In genomic region chr5:104955208-104955607, GRCm38 (mm10) we compare ENCODE assay signal across 20 mouse cellular contexts. TPM values are rescaled to one million over a fixed set of nuclear protein-coding genes. Genes with fewer than 3 reads are reported as not detected.
DNase-seq lines count a peak whose midpoint lies in the region; TF ChIP-seq lines count a peak whose summit lies in the region.
"Had no signal": no experiment of that assay in that cellular context is flagged by ENCODE, and none has a peak within 500 bp of the region (broad histone marks: within the 10 kb centered on the region; RNA-seq: fewer than 3 reads in every experiment).

No protein-coding gene starts in this region.

- H3K36me3 ChIP-seq in CH12.LX (replicated peaks in 1 of 2; ENCODE audit: control insufficient read depth in 1 of 2, insufficient read depth in 1 of 2, low read length in 1 of 2): no peaks in the 10 kb centered on the region
- H3K36me3 ChIP-seq: G1E had no signal

- no peak overlapping the region for H3K9ac ChIP-seq in CH12.LX (ENCODE audit: insufficient read depth, low read depth)

- dilution Hi-C loops in CH12.LX (cut with MboI; ENCODE audit: extremely low pct_ligation_motif_present, extremely low pct_unique_long_range_greater_than_20kb, low sequenced_read_pairs): no loop called here

- H3K4me1 ChIP-seq in CH12.LX (ENCODE audit: control insufficient read depth in 1 of 2, insufficient read depth in 2 of 2): peaks cover 4 to 47% of the 10 kb centered on the region in 2 experiments; a peak in 3 of 4 replicates

- in situ Hi-C loops in CH12.LX (cut with MboI; ENCODE audit: low pct_ligation_motif_present, low pct_unique_long_range_greater_than_20kb, low sequenced_read_pairs): no loop called here

- no peak for TF ChIP-seq RAD21 in CH12.LX (IDR thresholded peaks at IDR 0.05; ENCODE audit: low read depth, low read length)

- no peaks in the 10 kb centered on the region for H3K79me2 ChIP-seq in CH12.LX (replicated peaks; ENCODE audit: control insufficient read depth, extremely low read depth, insufficient read depth, poor library complexity, severe bottlenecking)

- no peak for TF ChIP-seq POLR2A in CH12.LX (IDR thresholded peaks at IDR 0.05; ENCODE audit: low read depth, low read length)

- no peaks in the 10 kb centered on the region for H3K9me3 ChIP-seq in CH12.LX (replicated peaks; ENCODE audit: low read length)

- DNase-seq in A20 (ENCODE audit: low read depth, low spot score): peak; percentile 51
- peak; percentile 47 for DNase-seq in CH12.LX (ENCODE audit: extremely low read depth)
- no peak for DNase-seq in heart, postnatal 10 days
- no peak for DNase-seq in heart, adult 18-20 months
- DNase-seq: adrenal gland, adult 2 months; adrenal gland, adult 8-10 months; adrenal gland, postnatal 10 days; adrenal gland, postnatal 14 days; adrenal gland, postnatal 25 days; adrenal gland, postnatal 36 days; B cell, adult 2 months; cerebellum, adult 11 months; cerebellum, adult 11-12 months; cerebellum, adult 18-20 months; cerebellum, adult 2 months; cerebellum, adult 8-10 months had no signal

- H3K4me2 ChIP-seq in CH12.LX (ENCODE audit: insufficient read depth, low read depth, poor library complexity, severe bottlenecking): no peak overlapping the region

- H3K27me3 ChIP-seq in CH12.LX (replicated peaks): no peaks in the 10 kb centered on the region
- H3K27me3 ChIP-seq: Patski had no signal

- H3K4me3 ChIP-seq in CH12.LX (replicated peaks in 1 of 3; ENCODE audit: low read depth in 2 of 3, low read length in 2 of 3, poor library complexity in 1 of 3): no peak overlapping the region

- no peak overlapping the region for H3K27ac ChIP-seq in CH12.LX (ENCODE audit: insufficient read depth, low read depth)

- peak; percentile 54; the same call in 1 of the 2 replicates for TF ChIP-seq EP300 in CH12.LX (IDR thresholded peaks at IDR 0.05; ENCODE audit: low read length)

- intact Hi-C loops in heart, postnatal 10 days (cut with DNase I): no loop called here

- TF ChIP-seq CTCF in CH12.LX (conservative IDR thresholded peaks at IDR 0.05 in 1 of 2, IDR thresholded peaks at IDR 0.05 in 1 of 2; ENCODE audit: low read depth in 2 of 2, low read length in 2 of 2): no peak

TF ChIP-seq in CH12.LX, 34 proteins besides CTCF, POLR2A, EP300 and RAD21:
- no peak for TF ChIP-seq RCOR1 (conservative IDR thresholded peaks at IDR 0.05; ENCODE audit: low read depth, low read length)
- peak; percentile 54; the same call in 1 of the 2 replicates for TF ChIP-seq JUND (conservative IDR thresholded peaks at IDR 0.05; ENCODE audit: low read depth, low read length)
- no peak for TF ChIP-seq USF1 (IDR thresholded peaks at IDR 0.05; ENCODE audit: low read depth, low read length)
- no peak for TF ChIP-seq MAFK (IDR thresholded peaks at IDR 0.05; ENCODE audit: insufficient replicate concordance, low read length)
- TF ChIP-seq POLR2AphosphoS2 (IDR thresholded peaks at IDR 0.05; ENCODE audit: low read depth, low read length): no peak
- peak; percentile 80 for TF ChIP-seq IRF4 (IDR thresholded peaks at IDR 0.05; ENCODE audit: low read depth, low read length)
- no peak for TF ChIP-seq PAX5 (IDR thresholded peaks at IDR 0.05; ENCODE audit: low read length)
- peak; percentile 40; the same call in 1 of the 2 replicates for TF ChIP-seq BHLHE40 (IDR thresholded peaks at IDR 0.05; ENCODE audit: low read depth, low read length)
- TF ChIP-seq MXI1 (IDR thresholded peaks at IDR 0.05; ENCODE audit: low read depth, low read length): no peak
- peak; percentile 78 for TF ChIP-seq ETS1 (conservative IDR thresholded peaks at IDR 0.05; ENCODE audit: low read depth, low read length)
- no peak for TF ChIP-seq E2F4 (IDR thresholded peaks at IDR 0.05; ENCODE audit: insufficient replicate concordance, low read depth, low read length)
- TF ChIP-seq ZKSCAN1 (IDR thresholded peaks at IDR 0.05; ENCODE audit: borderline replicate concordance, low read depth, low read length): no peak
- peak; percentile 91 for TF ChIP-seq MEF2A (IDR thresholded peaks at IDR 0.05; ENCODE audit: borderline replicate concordance, low read depth, low read length)

RNA-seq across cellular contexts. Expression of gene Abcg3, which starts 27.3 kb away (rescaled TPM):
- total RNA-seq in CH12.LX (2012; rRNA removed) (not detected in 2 replicates), CH12.LX (2014; rRNA removed) (not detected in 2 replicates)
- polyA plus RNA-seq in CH12.LX (2012; ENCODE audit: insufficient read length, low read depth): 0.11 TPM in 1 of 2 replicates, not detected in the other
- total RNA-seq in heart, postnatal 10 days (2021): under 1 TPM; 0.07 to 0.22 TPM
- total RNA-seq in heart, adult 18-20 months (2021): under 1 TPM; 0.27 to 0.87 TPM
- total RNA-seq: MEL had no signal
- polyA plus RNA-seq: C2C12, G1E, Patski had no signal

Comparison
In these comparisons a context has a peak if more than half of its experiments do, and no peak if none do; other contexts are left out.
1. DNase-seq: peak in A20 (single experiment) and CH12.LX (single experiment); none in heart, postnatal 10 days (0 of 2) and heart, adult 18-20 months (0 of 2).